Mouse (Mus musculus) cerebellum, adult 2 months (tissue): ENCODE measurements around the gene Plce1.

Experiments used
- CTCF ChIP-seq: fragments of 200-500 bp; IDR thresholded peaks from 2 replicates; pipeline ENCODE4 v1.5.1; 2011; ENCODE audit warnings: low read depth, mild to moderate bottlenecking, control low read depth, low read length, moderate library complexity, borderline replicate concordance; ENCODE audit not compliant: insufficient read depth
- POLR2A ChIP-seq: fragments of 200-500 bp; IDR thresholded peaks from 2 replicates; pipeline ENCODE4 v1.6.1; 2011; ENCODE audit warnings: low read length, control low read depth, borderline replicate concordance; ENCODE audit not compliant: insufficient read depth

DNA sequence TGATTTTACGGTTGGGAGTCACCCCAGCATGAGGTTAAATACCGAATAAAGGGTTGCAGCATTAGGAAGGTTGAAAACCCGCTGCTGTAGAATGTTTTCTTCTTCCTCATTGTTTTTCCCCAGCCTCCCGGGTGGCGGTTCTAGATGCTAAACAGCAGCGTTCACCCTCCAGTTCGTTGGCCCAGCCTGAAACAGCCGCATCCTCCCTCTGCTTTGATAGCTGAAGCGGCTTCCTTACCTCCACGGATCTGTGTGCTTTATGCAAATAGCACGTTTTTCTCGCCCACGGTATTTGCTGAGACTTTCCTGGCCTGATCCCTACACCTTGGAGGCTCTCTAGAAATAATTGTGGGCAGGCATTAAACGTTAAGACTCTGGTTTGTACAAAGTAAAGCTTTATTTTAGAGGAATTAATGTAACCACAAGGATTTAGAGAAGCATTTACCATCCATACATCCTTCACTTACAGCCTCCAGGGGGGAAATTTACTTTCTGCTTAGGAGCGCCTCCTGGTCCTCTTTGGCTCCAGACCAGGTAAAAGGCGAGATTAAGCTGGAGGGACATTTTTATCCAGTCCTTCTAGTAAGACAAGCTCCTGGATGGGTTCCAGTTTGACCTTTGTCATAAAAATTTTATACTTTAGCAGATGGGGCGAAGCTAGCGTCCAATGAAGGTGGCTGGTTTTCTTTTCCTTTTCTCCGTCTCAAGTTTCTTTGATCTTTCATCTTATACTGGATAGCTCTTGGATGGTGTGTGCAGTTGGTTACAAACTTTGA is 1.7 kb downstream of the Plce1 start:
- TF ChIP-seq CTCF, result no peak
- no peak for TF ChIP-seq POLR2A
